Mouse (Mus musculus): Measurements from ENCODE around the gene Gm42791. TPM values are rescaled to one million over a fixed set of nuclear protein-coding genes. Genes with fewer than 3 reads are reported as not detected.

Gm42791 gene
- polyA plus RNA-seq, 1 experiment from 2014 or later: 0.57 TPM

DNA sequence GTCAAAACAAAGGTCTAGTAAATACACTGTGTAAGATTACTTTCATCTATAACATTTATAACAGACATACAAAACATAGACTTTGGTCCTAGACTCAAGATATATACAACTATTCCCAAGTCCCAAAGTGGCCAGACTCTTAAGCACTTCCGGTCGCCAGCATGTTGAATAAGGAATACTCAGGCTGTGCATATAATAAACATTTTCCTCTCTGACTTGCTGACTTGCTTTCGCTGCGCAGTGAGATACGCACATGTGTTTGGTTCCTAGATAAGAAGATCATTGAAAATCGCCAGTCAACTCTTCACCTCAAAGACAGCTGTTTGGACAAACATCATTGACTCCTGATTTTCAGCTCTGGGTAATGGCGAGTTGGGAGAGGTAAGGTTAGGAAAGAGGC lies 127.8 kb downstream of the Gm42791 start:
- no peak for DNase-seq (ENCODE audit: low spot score)
- 77% methylated on average over 7 of the region's 7 CpGs for WGBS
- H3K9me3 ChIP-seq: no peaks in the 10 kb centered on the region
- no peak overlapping the region for H3K27ac ChIP-seq
- no peaks in the 10 kb centered on the region for H3K27me3 ChIP-seq (ENCODE audit: insufficient read depth, poor library complexity, severe bottlenecking)
- peaks cover 5% of the 10 kb centered on the region; the same call in 1 of the 2 replicates for H3K4me1 ChIP-seq
- H3K4me3 ChIP-seq: no peak overlapping the region
- H3K36me3 ChIP-seq: 0 out of 2 replicates have a peak, but pooled peaks cover 4% of the 10 kb centered on the region

DNA sequence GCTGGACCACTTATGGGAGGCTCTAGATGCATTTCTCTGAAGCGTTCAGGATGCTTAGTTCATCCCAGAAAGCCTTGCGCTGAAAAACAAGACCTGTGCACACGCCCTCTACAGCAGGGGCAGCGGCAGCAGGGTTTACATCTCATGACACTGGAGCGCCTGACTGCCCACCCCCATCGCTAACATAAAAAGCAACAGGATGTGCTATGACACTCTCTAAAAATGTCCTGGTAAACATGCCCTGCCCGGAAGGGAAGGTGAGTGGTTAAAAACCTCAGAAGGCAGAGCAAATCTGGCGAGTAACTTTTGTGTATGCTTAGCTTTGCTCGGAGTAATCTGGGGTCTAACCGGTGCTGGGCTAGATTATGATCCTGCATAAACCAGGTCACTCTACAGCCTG lies 128.4 kb downstream of the Gm42791 start:
- Histone ChIP-seq H3K36me3 (0 out of 2 replicates have a peak, but pooled peaks cover 4% of the 10 kb centered on the region), H3K4me1 (peaks cover 5% of the 10 kb centered on the region; the same call in 1 of the 2 replicates), H3K9me3 (no peaks in the 10 kb centered on the region), H3K27me3 (ENCODE audit: insufficient read depth, poor library complexity, severe bottlenecking) (no peaks in the 10 kb centered on the region; the same call in 1 of the 2 replicates), H3K4me3 (no peak overlapping the region), H3K27ac (no peak overlapping the region)
- no peak for DNase-seq (ENCODE audit: low spot score)
- 80% methylated on average over 10 of the region's 10 CpGs for WGBS

- peaks cover 5% of the 10 kb centered on the region; the same call in 1 of the 2 replicates for H3K4me1 ChIP-seq
- no peak overlapping the region for H3K4me3 ChIP-seq
- H3K27me3 ChIP-seq (ENCODE audit: insufficient read depth, poor library complexity, severe bottlenecking): no peaks in the 10 kb centered on the region; the same call in 1 of the 2 replicates
- no peak overlapping the region for H3K27ac ChIP-seq
- no peak for DNase-seq (ENCODE audit: low spot score)
- no peaks in the 10 kb centered on the region for H3K9me3 ChIP-seq
- H3K36me3 ChIP-seq: no peaks in the 10 kb centered on the region
- WGBS: 69% methylated on average over 6 of the region's 6 CpGs
These were observed 131.5 kb downstream of the Gm42791 start for GRCm38 (mm10) chr5:148863409-148863808.

DNA sequence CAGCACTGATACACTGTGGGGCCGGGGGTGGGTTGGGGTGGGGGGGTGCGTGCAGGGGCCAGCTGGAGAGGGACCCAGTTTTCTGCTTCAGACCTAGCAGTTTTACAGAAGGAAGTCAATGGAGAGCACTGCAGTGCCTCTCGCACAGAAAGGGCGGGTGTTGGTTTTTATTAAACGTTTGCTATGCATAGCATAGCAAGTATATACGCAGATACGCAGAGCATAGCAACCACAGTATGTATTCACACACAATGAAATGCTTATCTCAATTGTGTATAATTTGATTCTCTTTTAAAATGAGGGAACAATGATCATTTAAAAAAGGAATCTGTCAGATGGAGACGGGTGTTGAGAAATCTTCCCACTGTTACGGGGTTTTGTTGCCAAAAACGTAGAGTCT lies 132.1 kb downstream of the Gm42791 start:
- H3K4me3 ChIP-seq: no peak overlapping the region
- 82% methylated on average over 10 of the region's 10 CpGs for WGBS
- peaks cover 5% of the 10 kb centered on the region; the same call in 1 of the 2 replicates for H3K4me1 ChIP-seq
- no peaks in the 10 kb centered on the region for H3K36me3 ChIP-seq
- H3K27me3 ChIP-seq (ENCODE audit: insufficient read depth, poor library complexity, severe bottlenecking): no peaks in the 10 kb centered on the region; the same call in 1 of the 2 replicates
- H3K27ac ChIP-seq: no peak overlapping the region
- no peaks in the 10 kb centered on the region for H3K9me3 ChIP-seq
- no peak for DNase-seq (ENCODE audit: low spot score)

DNA sequence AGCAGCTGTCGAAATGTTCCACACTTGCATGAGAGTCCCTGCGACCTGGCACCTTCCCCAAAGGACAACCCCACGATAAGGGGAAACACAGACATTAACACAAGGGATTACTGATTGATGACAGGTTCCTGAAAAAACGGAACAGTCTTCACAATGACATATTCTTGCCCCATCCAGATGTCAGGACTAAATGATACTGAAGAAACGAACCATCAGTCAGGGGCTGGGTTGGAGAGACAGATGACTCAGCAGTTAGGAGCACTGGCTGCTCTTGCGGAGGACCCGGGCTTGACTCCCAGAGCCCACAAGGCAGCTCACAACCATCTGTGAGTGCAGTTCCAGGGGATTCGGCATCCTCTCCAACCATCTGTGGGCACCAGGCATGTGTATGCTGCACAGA lies 132.8 kb downstream of the Gm42791 start:
- no peaks in the 10 kb centered on the region; the same call in 1 of the 2 replicates for H3K27me3 ChIP-seq (ENCODE audit: insufficient read depth, poor library complexity, severe bottlenecking)
- no peak overlapping the region for H3K4me3 ChIP-seq
- H3K27ac ChIP-seq: no peak overlapping the region
- H3K36me3 ChIP-seq: no peaks in the 10 kb centered on the region
- 53% methylated on average over 8 of the region's 8 CpGs for WGBS
- peaks cover 2% of the 10 kb centered on the region; the same call in 1 of the 2 replicates for H3K4me1 ChIP-seq
- no peaks in the 10 kb centered on the region for H3K9me3 ChIP-seq
- DNase-seq (ENCODE audit: low spot score): no peak

DNA sequence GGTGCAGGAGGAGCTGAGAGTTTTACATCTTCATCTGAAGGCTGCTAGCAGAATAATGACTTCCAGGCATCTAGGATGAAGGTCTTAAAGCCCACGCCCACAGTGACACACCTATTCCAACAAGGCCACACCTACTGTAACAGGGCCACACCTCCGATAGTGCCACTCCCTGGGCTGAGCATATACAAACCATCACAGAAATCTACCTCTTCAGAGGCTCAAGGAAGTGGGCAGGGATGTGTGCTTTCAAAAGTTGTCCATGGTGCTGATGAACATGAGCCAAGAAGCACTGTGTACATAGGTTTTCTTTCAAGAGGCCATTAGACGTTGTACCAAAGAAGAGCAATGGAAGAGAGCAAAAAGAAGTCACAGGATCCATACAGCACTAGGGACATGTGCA lies 137.4 kb downstream of the Gm42791 start:
- Histone ChIP-seq H3K36me3 (no peaks in the 10 kb centered on the region), H3K27ac (no peak overlapping the region), H3K27me3 (ENCODE audit: insufficient read depth, poor library complexity, severe bottlenecking) (no peaks in the 10 kb centered on the region; the same call in 1 of the 2 replicates), H3K4me3 (no peak overlapping the region), H3K9me3 (no peaks in the 10 kb centered on the region), H3K4me1 (no peaks in the 10 kb centered on the region)
- no peak for DNase-seq (ENCODE audit: low spot score)
- WGBS: 75% methylated on average over 3 of the region's 3 CpGs

GRCm38 (mm10) chr5:148855047-148855446 lies 139.9 kb downstream of the Gm42791 start:
- no peak for DNase-seq (ENCODE audit: low spot score)
- Histone ChIP-seq H3K4me1 (no peaks in the 10 kb centered on the region), H3K9me3 (no peaks in the 10 kb centered on the region), H3K4me3 (no peak overlapping the region), H3K27me3 (ENCODE audit: insufficient read depth, poor library complexity, severe bottlenecking) (no peaks in the 10 kb centered on the region), H3K27ac (no peak overlapping the region), H3K36me3 (no peaks in the 10 kb centered on the region)
- WGBS: 81% methylated on average over 8 of the region's 8 CpGs

DNA sequence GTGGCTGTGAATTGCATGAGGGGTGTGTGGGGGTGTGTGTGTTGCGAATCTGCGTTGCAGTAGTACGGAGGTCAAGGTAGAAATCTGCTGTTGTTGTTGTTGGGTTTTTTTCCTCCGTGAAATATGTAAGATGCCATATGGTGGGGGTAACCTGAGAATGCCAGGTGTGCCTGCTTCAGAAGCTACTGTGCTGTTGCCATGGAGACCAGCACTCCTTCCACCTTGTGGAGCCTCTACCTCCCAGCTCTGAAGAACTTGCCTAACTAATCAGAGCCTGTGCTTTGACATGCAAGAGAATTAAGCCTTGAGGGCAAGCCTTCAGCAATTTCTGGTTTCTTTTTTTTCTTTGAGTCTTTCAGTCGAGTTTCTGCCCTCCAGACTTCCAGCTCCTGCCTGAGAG lies 140.8 kb downstream of the Gm42791 start:
- no peak overlapping the region for H3K4me3 ChIP-seq
- no peaks in the 10 kb centered on the region for H3K27me3 ChIP-seq (ENCODE audit: insufficient read depth, poor library complexity, severe bottlenecking)
- H3K27ac ChIP-seq: no peak overlapping the region
- no peaks in the 10 kb centered on the region for H3K4me1 ChIP-seq
- no peak for DNase-seq (ENCODE audit: low spot score)
- no peaks in the 10 kb centered on the region for H3K36me3 ChIP-seq
- whole genome bisulfite sequencing: 40% methylated on average over 5 of the region's 5 CpGs
- H3K9me3 ChIP-seq: no peaks in the 10 kb centered on the region

DNA sequence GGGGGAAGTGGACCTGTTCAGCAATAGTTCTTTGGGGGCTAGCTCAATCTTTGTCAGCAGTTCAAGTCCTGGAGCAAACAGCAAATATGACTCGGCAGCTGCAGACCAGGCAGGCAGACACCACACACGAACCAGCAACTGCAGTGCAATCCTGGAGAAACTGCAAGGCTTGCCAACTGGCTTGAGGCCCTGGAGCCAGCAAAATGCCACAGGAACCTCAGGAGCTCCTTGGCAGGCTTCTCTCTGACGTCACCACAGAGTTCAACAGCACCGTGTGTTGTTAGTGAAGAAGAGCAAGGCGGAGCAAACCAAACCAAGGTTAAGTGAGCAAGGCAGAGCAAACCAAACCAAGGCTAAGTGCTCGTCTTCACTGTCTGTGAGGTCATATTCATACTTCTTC lies 145.4 kb downstream of the Gm42791 start:
- H3K4me1 ChIP-seq: no peaks in the 10 kb centered on the region
- no peaks in the 10 kb centered on the region for H3K27me3 ChIP-seq (ENCODE audit: insufficient read depth, poor library complexity, severe bottlenecking)
- no peaks in the 10 kb centered on the region for H3K36me3 ChIP-seq
- no peak overlapping the region for H3K4me3 ChIP-seq
- 90% methylated on average over 6 of the region's 6 CpGs for WGBS
- H3K27ac ChIP-seq: no peak overlapping the region
- no peak for DNase-seq (ENCODE audit: low spot score)
- H3K9me3 ChIP-seq: no peaks in the 10 kb centered on the region

GRCm38 (mm10) chr5:148847032-148847431 lies 147.9 kb downstream of the Gm42791 start:
- no peak for DNase-seq (ENCODE audit: low spot score)
- no peaks in the 10 kb centered on the region for H3K27me3 ChIP-seq (ENCODE audit: insufficient read depth, poor library complexity, severe bottlenecking)
- H3K36me3 ChIP-seq: no peaks in the 10 kb centered on the region
- H3K27ac ChIP-seq: no peak overlapping the region
- H3K4me3 ChIP-seq: no peak overlapping the region
- no peaks in the 10 kb centered on the region for H3K9me3 ChIP-seq
- 92% methylated on average over 5 of the region's 5 CpGs for WGBS
- H3K4me1 ChIP-seq: no peaks in the 10 kb centered on the region

Other genes with a start within 250 kb of the Gm42791 start
- gene Katnal1, start 65.8 kb downstream of the Gm42791 start, polyA plus RNA-seq (2016; fragmentation: Nextera tagmentation; extraction: Ambion mirVana): 17.5 and 19.5 TPM in 2 replicates
- gene Uspl1, start 189.2 kb upstream of the Gm42791 start, polyA plus RNA-seq (2016; fragmentation: Nextera tagmentation; extraction: Ambion mirVana): 45.9 and 53.7 TPM in 2 replicates
- 757 and 1,068 TPM in 2 replicates for gene Hmgb1, start 189.3 kb upstream of the Gm42791 start, polyA plus RNA-seq (2016; fragmentation: Nextera tagmentation; extraction: Ambion mirVana)